Mouse (Mus musculus) embryonic facial prominence, embryonic 11.5 days (tissue): ENCODE measurements around the gene Tacc2. TPM values are rescaled to one million over a fixed set of nuclear protein-coding genes. Genes with fewer than 3 reads are reported as not detected.
"Not testable (repeated sequence)": the region's sequence is repeated elsewhere in the genome, so short reads cannot be mapped to it uniquely, and the experiment has no call there.

Experiments used
- ATAC-seq: fragments of 200-750 bp; cut with Nextera tagmentation; replicated peaks from 2 replicates; pipeline ENCODE4 v1.8.0; 2017; ENCODE audit warnings: low read depth; ENCODE audit not compliant: insufficient number of reproducible peaks, low FRiP score, low TSS enrichment
- DNase-seq: peaks from one replicate; pipeline ENCODE4 v3.0.0-alpha.2; 2015; ENCODE audit warnings: low spot score
- H3K27ac ChIP-seq: fragments of 300-500 bp; sonication (generic); replicated peaks from 2 replicates; pipeline ENCODE4 v1.5.1; 2014; ENCODE audit warnings: mild to moderate bottlenecking, low read depth, low read length, control low read depth
- H3K27me3 ChIP-seq: fragments of 300-500 bp; sonication (generic); 2 replicates; pipeline ENCODE4 v1.6.1; 2014; ENCODE audit warnings: mild to moderate bottlenecking, low read length, moderate library complexity, mixed read lengths; ENCODE audit not compliant: control insufficient read depth, insufficient read depth
- H3K36me3 ChIP-seq: fragments of 300-500 bp; sonication (generic); replicated peaks from 2 replicates; pipeline ENCODE4 v1.6.1; 2014; ENCODE audit warnings: low read depth, mild to moderate bottlenecking, low read length, moderate library complexity, mixed read lengths; ENCODE audit not compliant: control insufficient read depth, insufficient read depth
- H3K4me1 ChIP-seq: fragments of 300-500 bp; sonication (generic); 2 replicates; pipeline ENCODE4 v1.6.1; 2014; ENCODE audit warnings: low read length, mixed read lengths; ENCODE audit not compliant: control insufficient read depth, insufficient read depth
- H3K4me2 ChIP-seq: fragments of 300-500 bp; sonication (generic); 2 replicates; pipeline ENCODE4 v1.6.1; 2014; ENCODE audit warnings: low read depth, mild to moderate bottlenecking, control low read depth, low read length, moderate library complexity
- H3K4me3 ChIP-seq: fragments of 300-500 bp; sonication (generic); 2 replicates; pipeline ENCODE4 v1.5.1; 2014; ENCODE audit warnings: low read depth, low read length, control low read depth
- H3K9ac ChIP-seq: fragments of 300-500 bp; sonication (generic); replicated peaks from 2 replicates; pipeline ENCODE4 v1.6.1; 2014; ENCODE audit warnings: mild to moderate bottlenecking, control low read depth, low read length
- H3K9me3 ChIP-seq: fragments of 300-500 bp; sonication (generic); replicated peaks from 2 replicates; pipeline ENCODE4 v1.6.1; 2016; ENCODE audit warnings: mild to moderate bottlenecking, low read length, inconsistent platforms, mixed read lengths; ENCODE audit not compliant: control insufficient read depth
- WGBS: fragments of 180-500 bp; shearing (Covaris S2); extraction: QIAGEN DNeasy Blood & Tissue Kit; methylation state at CpG from one replicate; pipeline ENCODE4 v1.1.7; 2014; 5-methylcytosine and 5-hydroxymethylcytosine counted together
- polyA plus RNA-seq: library from polyadenylated mRNA; unstranded; fragments of >200 nt; fragmentation: Nextera tagmentation; extraction: Ambion mirVana; gene quantifications from 2 replicates; pipeline ENCODE4 v1.2.1, GENCODE M21; 2014

Gene Tacc2
- 39.6 and 39.9 TPM in 2 replicates for polyA plus RNA-seq

- H3K4me1 ChIP-seq: no peaks in the 10 kb centered on the region
- H3K36me3 ChIP-seq: no peaks in the 10 kb centered on the region
- no peak within 1 kb of the TSS for H3K4me2 ChIP-seq
- H3K27me3 ChIP-seq: no peaks in the 10 kb centered on the region
- H3K4me3 ChIP-seq: no peak within 1 kb of the TSS
- no peak within 1 kb of the TSS for H3K9ac ChIP-seq
- H3K9me3 ChIP-seq: no peaks in the 10 kb centered on the region
- no peak for DNase-seq
- 56% methylated on average over 15 of the region's 15 CpGs for WGBS
- H3K27ac ChIP-seq: no peak within 1 kb of the TSS
- no peak for ATAC-seq
Measured at GRCm38 (mm10) chr7:130577388-130578003, at the start of gene Tacc2. Gene Tacc2 (plus strand): TSS chr7:130577438.

DNA sequence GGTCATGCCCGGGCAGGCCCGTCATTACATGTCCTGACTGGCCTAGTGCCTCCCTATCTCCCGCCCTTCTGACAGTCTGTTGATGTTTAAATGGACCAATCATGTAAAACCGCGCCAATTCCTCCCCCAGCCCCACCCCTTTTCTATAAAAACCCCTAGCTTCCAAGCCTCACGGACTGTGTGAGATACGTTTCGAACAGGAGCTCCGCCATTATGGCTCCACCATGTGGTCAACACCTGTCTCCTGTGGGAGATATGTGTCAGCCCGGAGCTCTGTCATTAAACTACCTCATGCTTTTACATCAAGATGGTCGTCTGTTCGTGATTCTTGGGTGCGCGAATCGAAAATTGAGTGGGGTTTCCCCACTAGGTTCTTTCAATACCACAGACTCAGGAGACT is 46.1 kb upstream of the Tacc2 start:
- 96% methylated on average over 14 of the region's 15 CpGs for WGBS
- not testable (repeated sequence) for H3K9ac ChIP-seq, H3K9me3 ChIP-seq, H3K4me2 ChIP-seq, H3K27ac ChIP-seq, H3K4me3 ChIP-seq, H3K36me3 ChIP-seq, H3K27me3 ChIP-seq, H3K4me1 ChIP-seq, ATAC-seq, DNase-seq

DNA sequence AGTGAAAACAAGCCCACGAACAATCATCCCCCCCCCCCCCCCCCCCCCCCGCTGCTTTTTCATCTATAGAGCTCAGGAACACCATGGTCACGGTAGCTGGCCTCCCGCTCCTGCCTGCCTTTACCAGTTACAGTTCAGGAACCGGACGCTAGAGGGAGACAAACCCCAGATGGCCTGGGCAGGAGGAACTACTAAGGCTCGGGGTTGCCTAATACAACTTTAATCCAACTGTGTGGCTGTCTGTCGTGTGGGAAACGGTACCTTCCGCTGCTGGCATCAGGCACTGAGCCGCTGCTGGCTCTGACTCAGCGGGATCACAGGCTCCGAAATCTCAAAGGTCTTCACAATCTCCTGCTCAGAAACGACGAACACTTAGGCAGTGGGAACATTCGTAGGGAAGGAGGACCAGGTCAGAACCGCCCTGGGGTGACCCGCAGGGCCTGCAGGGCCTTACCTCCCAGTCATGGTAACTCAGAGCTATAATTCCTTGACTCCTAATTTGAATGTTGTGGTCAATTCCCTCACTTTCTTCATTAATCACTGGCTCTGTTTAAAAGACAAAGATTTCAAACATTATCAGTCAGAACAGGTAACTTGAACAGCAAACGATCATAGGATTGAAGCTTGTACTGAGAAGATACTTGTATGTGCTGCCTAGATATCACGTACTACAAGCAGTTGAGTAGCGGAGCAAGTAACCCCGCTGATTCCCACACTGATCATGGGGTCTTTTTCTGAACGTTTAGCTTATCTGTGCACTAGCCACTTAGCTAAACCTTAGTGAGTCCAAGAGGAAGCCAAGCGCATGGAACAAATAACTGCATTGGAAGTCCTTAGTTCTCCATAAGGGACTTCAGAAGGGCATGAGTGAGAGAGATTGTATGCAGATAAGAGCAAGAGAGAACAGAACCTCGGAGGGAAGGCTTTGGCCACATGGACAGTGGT is 43.6 kb upstream of the Tacc2 start:
- Histone ChIP-seq H3K4me1 (no peaks in the 10 kb centered on the region), H3K4me2 (no peak overlapping the region), H3K9me3 (no peaks in the 10 kb centered on the region), H3K27me3 (no peaks in the 10 kb centered on the region), H3K27ac (no peak overlapping the region), H3K36me3 (peaks cover 8% of the 10 kb centered on the region), H3K4me3 (no peak overlapping the region), H3K9ac (no peak overlapping the region)
- WGBS: 52% methylated on average over 24 of the region's 25 CpGs
- DNase-seq (peak; percentile 88), ATAC-seq (peak; percentile 48)

DNA sequence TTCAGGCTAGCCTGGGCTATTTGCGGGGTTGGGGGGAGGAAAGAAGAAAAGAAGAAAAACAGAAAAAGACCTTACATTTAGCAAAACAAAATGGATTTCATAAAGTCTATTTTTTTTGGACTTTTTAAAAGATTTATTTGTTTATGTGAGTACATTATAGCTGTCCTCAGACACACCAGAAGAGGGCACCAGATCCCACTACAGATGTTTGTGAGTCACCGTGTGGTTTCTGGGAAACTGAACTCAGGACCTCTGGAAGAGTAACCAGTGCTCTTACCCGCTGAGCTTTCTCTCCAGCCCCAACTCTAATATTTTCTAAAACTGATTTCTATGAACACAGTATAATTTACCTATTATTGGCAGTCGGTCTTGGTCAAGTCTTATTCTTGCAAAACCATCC is 42.1 kb upstream of the Tacc2 start:
- peaks cover 9% of the 10 kb centered on the region for H3K36me3 ChIP-seq

DNA sequence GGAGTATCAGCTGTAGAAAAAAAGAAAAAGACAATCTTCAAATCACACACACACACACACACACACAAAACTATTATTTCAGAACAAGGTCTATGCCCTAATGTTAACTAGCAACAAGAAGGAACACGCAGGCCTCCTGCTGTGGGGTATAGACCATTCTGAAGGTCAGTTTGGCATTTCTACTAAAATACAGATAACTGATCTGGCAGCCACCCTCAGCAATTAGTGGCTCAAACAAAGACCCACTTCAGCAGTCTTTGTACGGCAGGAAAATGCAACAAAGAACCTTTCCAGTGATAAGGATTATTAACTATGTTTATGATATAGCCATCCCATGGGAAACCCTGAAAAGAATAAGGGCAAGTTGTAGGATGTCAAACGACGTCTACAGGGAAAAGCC is 40.2 kb upstream of the Tacc2 start:
- Histone ChIP-seq H3K27ac (no peak overlapping the region), H3K4me1 (no peaks in the 10 kb centered on the region), H3K9ac (no peak overlapping the region), H3K4me3 (no peak overlapping the region), H3K9me3 (no peaks in the 10 kb centered on the region), H3K4me2 (no peak overlapping the region), H3K27me3 (no peaks in the 10 kb centered on the region), H3K36me3 (peaks cover 9% of the 10 kb centered on the region)
- 88% methylated on average over 4 of the region's 4 CpGs for WGBS
- ATAC-seq: no peak
- no peak for DNase-seq

More for the DNA sequence above, 42.1 kb upstream of the Tacc2 start:
- no peaks in the 10 kb centered on the region for H3K27me3 ChIP-seq
- no peak overlapping the region for H3K27ac ChIP-seq
- H3K4me3 ChIP-seq: no peak overlapping the region
- no peak for ATAC-seq
- H3K4me2 ChIP-seq: no peak overlapping the region
- no peaks in the 10 kb centered on the region for H3K4me1 ChIP-seq
- no peaks in the 10 kb centered on the region for H3K9me3 ChIP-seq
- WGBS: 93% methylated on average over 4 of the region's 4 CpGs
- DNase-seq: no peak
- H3K9ac ChIP-seq: no peak overlapping the region

DNA sequence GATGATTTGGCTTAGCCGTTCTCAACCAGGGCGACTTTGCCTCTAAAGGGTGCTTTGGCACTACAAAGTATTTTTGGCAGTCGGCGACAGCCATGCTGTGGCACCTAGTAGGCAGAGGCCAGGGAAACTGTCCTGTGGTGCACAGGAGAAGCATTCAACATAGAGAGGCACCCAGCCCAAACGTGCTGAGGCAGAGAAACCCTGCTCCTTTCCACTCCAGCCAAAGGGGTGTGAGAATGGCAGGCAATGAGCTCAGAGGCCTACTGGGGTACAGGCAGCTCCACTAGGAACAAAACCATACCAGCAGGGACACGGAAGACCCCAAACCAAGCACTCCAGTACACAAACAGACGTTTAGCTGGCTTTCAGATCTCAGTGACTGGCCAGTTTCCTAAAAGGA is 37.1 kb upstream of the Tacc2 start:
- H3K36me3 ChIP-seq: peaks cover 15% of the 10 kb centered on the region
- WGBS: 92% methylated on average over 7 of the region's 7 CpGs
- DNase-seq (no peak), ATAC-seq (no peak)
- no peaks in the 10 kb centered on the region for H3K9me3 ChIP-seq
- no peaks in the 10 kb centered on the region for H3K4me1 ChIP-seq
- H3K4me3 ChIP-seq: no peak overlapping the region
- H3K9ac ChIP-seq: no peak overlapping the region
- H3K4me2 ChIP-seq: no peak overlapping the region
- H3K27ac ChIP-seq: no peak overlapping the region
- no peaks in the 10 kb centered on the region for H3K27me3 ChIP-seq

DNA sequence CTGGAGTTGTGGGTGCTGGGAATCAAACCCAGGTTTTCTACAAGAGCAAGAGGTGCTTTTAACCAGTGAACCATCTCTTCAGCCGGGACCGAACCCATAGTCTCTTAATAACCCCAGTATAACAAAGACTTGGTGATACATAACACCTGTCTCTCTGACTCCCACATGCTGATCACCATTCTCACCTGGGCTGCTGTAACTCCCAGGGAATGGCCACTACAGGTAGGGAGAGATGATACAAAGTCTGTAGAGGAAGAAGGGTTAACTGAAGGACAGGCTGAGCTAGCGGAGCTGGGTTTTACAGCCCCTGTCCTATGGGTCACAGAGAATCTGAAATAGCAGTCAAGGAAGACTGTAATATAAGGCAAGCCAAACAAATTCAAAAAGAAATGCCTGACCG is 34.1 kb upstream of the Tacc2 start:
- H3K36me3 ChIP-seq: peaks cover 15% of the 10 kb centered on the region
- DNase-seq (no peak), ATAC-seq (no peak)
- no peak overlapping the region for H3K9ac ChIP-seq
- no peaks in the 10 kb centered on the region for H3K27me3 ChIP-seq
- 96% methylated on average over 4 of the region's 4 CpGs for WGBS
- H3K9me3 ChIP-seq: no peaks in the 10 kb centered on the region
- H3K27ac ChIP-seq: no peak overlapping the region
- no peak overlapping the region for H3K4me2 ChIP-seq
- H3K4me3 ChIP-seq: no peak overlapping the region
- H3K4me1 ChIP-seq: no peaks in the 10 kb centered on the region; the same call in 1 of the 2 replicates

DNA sequence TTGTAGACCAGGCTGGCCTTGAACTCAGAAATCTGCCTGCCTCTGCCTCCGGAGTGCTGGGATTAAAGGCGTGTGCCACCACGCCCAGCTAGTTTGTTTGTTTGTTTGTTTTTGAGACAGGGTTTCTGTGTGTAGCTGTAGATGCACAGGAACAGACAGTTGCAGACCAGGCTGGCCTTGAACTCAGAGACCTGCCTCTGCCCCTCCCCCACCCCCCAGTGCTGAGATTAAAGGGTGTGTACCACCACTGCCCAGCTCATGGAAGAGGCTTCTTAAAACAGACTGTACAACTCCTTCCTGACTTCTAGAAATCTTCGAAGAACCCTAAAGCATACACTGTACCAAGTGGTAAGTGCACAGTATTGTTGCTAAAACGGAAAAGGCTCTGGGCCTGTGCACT is 31.8 kb upstream of the Tacc2 start:
- no peak for ATAC-seq
- no peaks in the 10 kb centered on the region; the same call in 1 of the 2 replicates for H3K4me1 ChIP-seq
- no peaks in the 10 kb centered on the region for H3K9me3 ChIP-seq
- no peak overlapping the region; the same call in 1 of the 2 replicates for H3K4me2 ChIP-seq
- H3K9ac ChIP-seq: no peak overlapping the region
- no peak for DNase-seq
- peaks cover 12% of the 10 kb centered on the region for H3K36me3 ChIP-seq
- WGBS: 88% methylated on average over 5 of the region's 5 CpGs
- H3K4me3 ChIP-seq: peak overlapping the region; percentile 84; the same call in 1 of the 2 replicates
- no peak overlapping the region for H3K27ac ChIP-seq
- H3K27me3 ChIP-seq: no peaks in the 10 kb centered on the region
